Mouse (Mus musculus) ES-CJ7 (cell line): Measurements from ENCODE around the gene Smim15.

Experiments used
- DNase-seq: peaks from one replicate; pipeline ENCODE4 v3.0.0; 2011; ENCODE audit warnings: low read depth, low spot score

The Smim15 gene

DNA sequence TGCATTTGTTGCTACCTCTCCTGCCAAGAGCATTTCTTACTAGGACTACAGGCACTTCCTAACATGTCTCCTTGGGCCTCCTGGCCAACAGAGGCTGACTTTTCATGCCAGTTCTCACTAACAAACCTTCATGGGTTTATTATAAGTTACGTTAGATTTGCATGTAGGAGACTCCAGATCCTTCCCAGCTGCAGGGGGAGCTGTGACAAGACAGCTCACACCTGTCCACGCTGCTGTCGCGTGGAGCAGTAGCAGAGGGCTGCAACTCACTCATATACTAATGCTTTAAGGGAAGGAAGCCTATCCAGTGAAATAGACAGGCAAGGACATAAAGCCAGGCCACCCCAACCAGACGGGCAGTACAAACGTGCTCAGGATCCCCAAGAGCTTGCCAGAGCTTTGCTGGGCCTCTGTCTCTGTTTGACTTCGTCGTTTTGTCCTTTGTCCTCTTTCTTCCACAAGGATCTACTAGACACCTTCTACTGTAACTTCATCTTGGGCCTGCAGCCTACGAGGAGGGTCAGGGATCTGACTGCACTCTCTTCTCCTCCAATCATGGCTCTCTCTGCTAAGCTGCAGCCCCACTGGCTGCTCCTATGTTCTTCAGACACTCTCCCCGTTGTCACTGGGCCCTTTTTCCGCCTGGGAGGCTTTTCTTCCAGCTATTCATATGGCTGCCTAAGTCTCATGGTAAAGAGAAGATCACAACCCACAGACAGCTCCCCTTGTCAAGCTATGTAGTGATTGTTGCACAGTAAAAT lies 19.3 kb downstream of the Smim15 start:
- DNase-seq = no peak

DNA sequence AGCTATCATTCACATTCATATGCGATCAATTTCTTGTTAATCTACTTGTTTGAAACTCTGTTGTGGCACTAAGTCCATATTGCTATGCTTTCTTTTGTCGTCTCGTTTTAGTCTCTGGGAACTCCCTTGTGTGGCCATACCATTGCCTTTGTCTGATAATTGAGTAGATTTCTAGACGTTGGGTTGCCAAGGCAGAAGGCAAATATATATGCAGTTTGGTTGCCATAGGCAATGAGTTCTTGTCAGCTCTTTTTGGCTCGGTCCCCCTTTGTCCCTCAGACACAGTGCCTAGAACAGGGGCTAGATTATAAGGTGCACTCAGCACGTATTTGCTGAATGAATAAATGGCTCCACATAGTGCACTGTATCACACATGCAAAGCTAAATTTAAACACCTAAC lies 20.1 kb downstream of the Smim15 start:
- no peak for DNase-seq

DNA sequence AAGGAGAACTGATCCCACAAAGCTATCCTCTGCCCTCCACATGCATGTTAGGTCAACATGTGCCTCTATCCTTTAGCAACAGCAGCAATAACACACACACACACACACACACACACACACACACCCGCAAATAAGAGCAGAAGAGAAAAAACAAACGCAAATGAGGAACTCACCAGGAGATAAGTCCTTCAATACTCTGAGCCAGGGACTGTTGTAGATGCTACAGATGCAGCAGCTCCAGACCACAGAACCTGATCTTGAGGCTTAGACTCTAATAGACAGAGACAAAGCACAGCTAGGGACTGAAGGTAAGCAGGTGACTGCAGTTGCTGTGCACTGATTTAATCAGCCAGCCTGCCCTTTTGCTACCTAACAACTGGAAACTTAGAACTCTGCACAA lies 21.8 kb downstream of the Smim15 start:
- DNase-seq = no peak

DNA sequence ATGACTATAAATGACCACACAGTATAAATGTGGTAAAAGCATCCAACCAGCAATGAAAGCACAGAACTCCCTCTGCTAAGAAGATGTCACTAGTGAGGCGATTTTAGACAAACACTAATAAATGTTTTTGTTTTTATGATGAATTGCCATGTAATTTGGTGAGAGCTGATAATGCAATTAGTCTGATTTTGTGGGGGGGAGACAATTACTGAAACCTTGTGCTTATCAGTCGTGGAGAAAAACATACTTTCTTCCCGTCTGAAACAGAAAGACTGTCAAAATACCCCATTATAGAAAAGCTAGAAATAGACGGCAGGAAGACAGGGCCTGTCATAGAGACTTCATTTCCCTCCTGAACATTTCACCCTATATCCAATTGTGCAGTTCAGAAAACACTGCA lies 24.9 kb downstream of the Smim15 start:
- DNase-seq = no peak

DNA sequence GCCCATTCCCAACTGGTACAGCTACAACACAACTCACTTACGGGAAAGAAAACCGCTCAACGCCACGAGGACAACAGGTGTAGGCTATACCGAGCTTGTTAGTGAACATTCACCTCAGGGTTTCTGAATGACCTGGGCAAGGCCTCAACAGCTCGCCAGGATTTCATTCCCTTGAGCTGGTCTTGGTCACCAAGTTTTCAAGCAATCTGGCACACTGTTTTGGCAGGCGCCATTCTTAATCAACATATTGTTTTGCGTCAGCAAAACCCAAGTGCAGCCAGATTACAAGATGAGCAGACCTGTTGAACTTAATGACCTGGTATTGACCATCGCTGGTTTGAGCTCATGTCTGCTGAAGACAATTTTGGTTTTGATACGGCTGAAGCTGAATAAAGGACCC lies 25.9 kb downstream of the Smim15 start:
- no peak for DNase-seq

DNA sequence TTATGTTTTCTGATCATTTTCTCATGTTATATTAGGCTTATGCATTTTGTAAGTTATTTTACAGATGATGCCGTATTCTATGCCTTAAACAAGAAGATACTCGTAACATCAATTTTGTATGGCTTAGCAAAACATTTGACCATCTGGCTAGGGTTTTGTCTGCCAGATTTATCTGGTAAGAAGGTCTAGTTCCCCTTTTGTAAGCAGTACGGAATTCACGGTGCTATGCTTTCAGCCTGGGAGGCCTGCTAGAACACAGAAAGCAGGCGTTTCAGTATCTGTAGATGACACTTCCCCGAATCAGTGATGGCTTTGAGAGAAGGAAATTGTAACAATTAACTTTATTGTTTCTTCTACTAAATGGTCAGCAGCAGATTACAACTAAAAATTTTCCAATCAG lies 33.2 kb downstream of the Smim15 start:
- DNase-seq = no peak

DNA sequence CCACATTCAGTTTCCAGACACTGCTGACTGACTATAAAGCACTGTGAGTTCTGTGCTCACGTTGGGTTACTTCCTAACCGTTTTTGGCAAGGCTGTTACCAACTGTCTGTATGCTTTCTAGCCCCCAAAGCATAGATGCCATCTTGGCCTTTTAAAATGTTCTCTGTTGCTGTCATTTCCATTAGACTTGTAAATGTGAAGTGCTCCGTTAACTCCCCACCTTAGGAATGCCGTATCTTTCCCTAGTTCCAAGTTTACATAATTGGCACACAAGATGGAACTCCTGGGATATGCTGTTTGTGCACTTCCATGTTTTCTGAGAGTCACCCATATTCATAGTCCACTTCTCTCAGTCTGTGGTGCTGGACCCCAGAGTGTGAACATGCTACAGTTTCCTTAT lies 33.7 kb downstream of the Smim15 start:
- no peak for DNase-seq

DNA sequence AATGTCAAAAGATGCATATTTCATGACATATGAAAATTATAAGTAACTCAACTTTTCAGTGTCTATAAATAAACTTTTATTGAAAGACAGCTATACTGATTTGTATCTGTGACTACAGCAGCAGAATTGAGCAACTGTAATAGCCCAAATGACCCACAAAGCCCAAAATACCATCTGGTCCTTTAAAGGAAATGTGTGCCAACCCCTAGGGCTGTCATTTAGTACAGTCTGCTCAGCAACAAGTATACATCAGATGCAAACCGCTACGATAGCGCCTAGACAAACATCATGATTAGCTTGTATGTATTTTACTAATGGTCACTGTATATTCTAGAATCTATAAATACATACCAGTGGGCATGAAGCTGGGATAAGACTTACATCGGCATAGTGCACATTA lies 39.8 kb downstream of the Smim15 start:
- no peak for DNase-seq

DNA sequence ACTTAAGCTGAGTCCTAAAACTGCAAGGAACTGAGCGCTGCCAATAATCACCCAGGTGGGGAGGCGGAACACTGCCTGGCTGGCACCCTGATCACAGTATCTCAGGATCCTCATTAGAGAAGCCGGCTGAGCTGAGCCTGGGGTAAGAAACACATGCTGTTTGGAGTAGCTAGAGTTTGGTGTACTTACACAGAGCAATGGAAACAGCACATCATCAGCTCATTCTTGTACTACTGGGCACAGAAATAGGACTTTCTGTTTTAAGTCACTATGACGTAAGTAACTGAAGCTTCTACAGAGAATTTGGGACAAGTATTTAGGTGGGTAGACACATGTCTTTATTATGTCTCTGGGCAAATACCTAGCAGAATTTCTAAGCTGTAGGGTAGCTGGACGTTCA lies 41.8 kb downstream of the Smim15 start:
- no peak for DNase-seq

DNA sequence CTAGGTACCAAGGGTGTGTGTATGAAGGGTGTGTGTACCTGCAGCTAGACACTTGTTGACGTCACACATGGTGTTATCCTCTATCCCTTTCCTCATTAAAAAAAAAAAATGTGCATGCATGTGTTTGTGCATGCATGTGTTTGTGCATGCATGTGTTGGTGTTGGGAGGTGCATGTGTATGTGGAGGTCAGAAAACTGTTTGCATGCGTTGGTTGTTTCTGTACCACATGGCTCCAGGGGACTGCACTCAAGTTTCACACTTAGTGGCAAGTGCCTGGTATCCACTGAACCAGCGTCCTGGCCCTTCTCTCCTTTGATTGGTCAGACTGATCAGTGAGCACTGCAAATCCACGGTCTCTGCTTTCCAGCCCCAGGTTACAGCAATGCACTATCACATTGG lies 42.5 kb downstream of the Smim15 start:
- DNase-seq = no peak

DNA sequence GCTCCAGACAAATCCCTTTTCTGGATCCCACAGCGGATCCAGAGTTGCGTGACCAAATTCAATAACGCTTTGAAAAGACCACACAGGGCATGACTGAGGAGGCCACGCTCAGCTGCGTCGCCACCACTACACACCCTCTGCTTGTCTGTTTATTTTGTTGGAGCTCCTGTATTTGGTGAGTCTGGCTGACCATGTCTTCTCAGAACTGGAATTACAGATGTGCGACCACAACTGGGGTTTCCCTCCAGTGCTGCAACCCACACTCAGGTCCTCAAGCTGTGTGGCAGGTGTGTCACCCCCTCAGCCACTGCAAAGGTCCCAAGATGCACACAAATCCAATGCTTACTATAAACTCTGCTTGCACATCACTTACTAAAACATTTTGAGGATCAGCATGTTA lies 48.0 kb downstream of the Smim15 start:
- DNase-seq = no peak

DNA sequence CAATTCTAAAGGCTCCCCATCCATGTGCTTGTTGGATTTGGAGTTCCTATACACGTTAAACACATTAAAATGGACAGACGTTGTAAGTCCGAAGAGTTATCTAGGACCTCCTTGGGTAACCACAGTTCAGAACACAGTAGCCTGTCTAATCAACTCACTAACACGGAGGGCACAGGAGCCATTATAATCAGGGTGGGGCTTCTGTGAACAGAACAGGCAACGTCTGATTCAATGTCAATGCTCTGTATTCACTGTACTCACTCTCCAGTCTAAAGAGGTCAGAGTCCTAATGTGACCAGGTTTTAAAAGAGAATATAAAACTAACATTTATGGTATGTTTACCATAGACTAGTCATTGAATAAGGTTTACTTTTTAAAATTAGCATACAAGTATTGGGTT lies 50.4 kb downstream of the Smim15 start:
- DNase-seq = no peak

DNA sequence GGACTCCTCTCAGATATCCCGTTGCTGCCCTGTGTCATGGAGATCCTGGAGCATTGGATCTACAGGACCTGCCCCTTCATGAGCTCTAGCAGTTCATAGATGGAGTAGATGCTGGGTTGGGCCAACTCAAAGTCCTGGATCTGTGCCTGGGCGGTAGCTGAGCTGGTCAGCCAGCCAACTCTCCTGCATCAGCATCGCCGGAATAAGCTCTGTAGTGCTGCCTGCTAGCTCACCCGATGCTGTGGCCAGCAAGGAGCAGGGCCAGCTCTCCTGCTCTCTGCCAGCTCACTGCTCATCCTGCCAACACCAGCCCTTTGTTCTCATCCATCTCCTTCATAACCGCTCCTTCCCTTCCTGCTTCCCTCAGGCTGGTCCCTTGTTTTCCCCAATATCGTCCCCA lies 51.4 kb downstream of the Smim15 start:
- no peak for DNase-seq

DNA sequence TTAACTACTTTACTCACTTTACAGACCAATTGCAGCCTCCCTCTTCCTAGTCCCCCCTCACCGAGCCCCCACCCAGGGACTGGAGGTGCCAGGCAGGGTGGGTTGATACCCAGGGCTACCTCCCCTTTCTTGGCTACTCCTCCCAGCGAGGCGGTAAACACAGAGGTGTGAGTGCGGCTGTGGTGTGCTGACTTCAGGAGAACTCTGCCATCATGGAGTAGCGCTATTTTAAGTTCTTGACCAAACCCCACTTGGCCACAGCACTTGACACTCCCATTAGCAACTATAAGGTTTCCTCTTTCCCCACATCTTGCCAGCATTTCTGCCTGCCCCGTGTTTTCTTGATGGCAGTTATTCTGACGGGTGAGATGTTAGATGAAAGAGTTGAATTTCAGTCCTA lies 52.2 kb downstream of the Smim15 start:
- no peak for DNase-seq
